Mouse (Mus musculus) brain, embryonic 18.5 days (tissue): Measurements from ENCODE around the gene Phospho1.
"Not testable (repeated sequence)": the region's sequence is repeated elsewhere in the genome, so short reads cannot be mapped to it uniquely, and the experiment has no call there.

Source experiments
- DNase-seq: peaks from one replicate; pipeline ENCODE4 v3.0.0-alpha.2; 2012; ENCODE audit warnings: low read depth, low spot score

Gene Phospho1

DNA sequence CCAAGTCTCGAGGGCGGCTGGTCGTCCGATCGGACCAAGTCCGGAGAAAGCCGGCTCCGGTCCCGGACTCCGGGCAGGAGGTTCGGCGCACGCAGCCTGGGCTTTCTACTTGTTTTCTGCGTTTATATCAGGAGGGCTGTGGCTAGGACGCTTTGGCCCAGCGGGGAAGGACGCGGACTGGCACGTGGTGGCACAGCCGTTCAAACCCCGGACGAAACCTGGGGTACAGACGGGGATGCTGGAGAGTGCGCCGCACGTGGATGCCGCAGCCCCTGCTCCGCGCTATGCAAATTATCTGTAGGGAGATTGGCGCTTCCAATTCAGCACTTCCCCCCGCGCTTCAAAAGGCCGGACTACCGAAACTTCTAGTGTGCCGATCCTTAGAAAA is 35.2 kb downstream of the Phospho1 start:
- DNase-seq = no peak

DNA sequence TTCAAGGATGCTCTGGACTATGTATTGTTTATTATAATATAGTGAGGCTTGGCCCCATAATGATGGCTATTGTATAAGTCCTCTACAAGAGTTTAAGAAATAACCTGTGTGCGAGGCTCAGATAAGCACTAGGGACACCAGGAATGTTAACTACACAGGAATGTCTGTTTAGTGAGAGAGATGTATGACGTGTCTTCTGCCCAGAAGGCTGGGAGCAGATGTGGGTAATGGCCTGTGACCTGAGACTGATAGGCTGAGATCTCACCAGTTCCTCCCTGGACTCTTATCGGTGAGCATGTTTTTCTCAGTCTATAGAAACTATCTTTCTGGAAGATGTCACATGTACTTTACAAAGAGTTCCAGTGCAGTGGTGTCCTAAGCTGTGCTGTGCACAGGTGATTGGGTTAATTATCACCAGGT is 35.8 kb downstream of the Phospho1 start:
- DNase-seq = no peak

DNA sequence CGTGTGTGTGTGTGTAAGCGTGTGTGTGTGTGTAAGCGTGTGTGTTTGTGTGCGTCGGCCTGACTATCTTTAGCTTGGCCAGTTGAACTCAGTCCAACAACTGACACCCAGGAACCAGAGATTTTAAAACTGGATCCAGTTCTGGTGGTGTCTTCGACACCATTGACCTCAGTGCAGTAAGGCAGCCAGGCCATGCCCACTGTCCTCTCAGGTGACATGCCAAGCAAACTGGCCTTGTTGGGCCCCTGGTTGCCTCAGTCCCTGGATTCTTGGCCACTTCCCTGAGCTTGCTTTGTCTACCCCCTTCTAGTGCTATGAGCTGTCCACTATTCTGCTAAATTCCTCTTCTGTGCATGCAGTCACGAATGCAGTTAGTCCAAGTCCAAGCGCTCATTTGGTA is 37.1 kb downstream of the Phospho1 start:
- DNase-seq = no peak

DNA sequence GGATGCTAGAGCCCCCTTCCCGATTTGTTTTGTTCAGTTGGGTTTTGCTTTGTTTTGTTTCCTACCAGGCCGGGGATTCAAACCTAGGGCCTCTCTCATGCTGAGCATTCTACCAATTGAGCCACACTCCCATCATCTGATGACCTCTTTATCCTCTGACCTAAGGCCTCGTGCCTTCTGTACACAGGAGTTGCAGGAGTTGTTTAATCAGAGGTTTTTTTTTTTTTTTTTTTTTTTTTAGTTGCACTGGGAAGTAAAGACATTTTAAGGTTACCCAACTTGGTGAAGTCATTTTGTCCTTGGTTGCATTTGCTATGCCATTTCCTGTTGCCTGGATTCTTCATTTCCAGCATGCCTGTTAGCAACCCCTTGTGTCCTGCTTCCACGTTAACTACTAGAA is 45.1 kb downstream of the Phospho1 start:
- no peak for DNase-seq

DNA sequence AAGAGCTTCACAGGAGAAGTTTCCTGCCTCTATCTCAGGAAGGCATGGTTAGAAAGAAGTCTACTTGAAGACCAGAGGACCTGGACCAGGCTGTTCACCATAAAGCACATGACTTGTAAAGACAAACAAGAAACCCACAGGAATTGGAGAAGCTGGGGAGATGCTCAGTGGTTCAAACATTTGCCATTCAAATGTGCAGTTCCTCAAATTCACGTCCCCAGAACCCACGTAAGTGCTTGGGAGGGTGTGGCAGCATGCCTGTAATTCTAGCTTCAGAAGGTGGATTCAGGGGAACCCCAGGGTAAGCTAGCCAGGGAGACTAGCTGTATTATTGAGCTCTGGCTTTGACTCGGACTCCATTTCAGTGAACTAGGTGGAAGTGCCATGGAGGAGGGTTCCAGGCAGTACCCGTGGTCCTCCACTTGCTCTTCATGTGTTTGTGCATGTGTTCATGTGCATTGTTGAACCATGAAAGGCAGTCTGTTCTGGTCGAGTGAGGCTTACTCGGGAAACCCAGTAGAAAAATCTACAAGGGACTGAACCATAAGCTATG is 45.7 kb downstream of the Phospho1 start:
- no peak for DNase-seq

DNA sequence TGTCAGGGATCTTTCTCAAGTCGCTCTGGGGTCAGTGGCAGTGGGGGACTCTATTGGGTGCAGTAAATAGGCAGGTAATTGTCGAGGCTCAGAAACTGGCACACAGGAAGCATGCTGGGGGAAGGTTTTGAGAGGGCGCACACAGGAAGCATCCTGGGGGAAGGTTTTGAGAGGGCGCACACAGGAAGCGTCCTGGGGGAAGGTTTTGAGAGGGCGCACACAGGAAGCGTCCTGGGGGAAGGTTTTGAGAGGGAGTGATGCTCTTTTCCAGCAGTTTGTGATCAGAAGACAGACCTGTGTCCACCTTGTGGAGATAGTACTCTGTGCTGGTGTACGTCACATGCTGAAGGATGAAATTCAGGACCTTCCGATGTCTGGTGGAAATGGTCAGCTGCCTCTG is 51.5 kb downstream of the Phospho1 start:
- no peak for DNase-seq

DNA sequence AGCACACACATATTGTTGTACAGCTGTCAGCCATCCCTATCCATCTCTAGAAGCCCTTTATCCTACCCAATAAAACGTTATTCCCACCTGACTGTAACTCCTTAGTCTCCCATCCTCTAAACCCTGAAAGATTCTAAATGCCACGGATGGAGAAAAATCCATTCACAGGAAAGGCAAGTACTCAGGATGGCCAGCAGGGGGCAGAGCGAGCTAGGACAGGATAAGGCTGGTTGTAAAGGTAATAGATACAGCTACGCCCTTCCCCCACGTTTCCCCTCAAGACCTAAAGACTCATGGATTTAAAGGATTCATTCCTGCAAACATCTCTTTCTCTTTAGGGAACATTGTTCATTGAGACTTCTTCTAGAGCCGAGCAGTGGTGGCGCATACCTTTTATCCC is 52.0 kb downstream of the Phospho1 start:
- no peak for DNase-seq

DNA sequence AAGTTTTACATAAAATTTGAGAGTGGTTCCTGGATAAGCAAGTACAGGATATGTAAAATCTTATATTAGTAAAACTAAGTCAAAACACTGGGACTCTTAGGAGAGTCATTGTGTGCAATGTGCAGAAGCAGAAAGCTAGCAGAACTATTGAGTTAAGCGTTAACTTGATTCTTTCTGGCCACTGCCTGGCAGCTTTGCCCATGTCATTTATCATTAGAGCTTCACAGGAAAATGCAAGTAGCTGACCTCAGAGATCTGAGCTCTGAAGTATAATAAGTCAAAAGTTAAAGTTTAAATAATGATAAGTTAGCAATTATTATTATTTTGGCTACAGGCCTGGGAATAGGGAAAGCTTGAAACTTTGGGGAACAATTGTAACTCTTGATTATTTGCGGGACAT is 55.6 kb downstream of the Phospho1 start:
- DNase-seq = not testable (repeated sequence)
